Mouse (Mus musculus): ENCODE measurements around the gene Tmem258.

Gene Tmem258

GRCm38 (mm10) chr19:10223561-10223960 lies 19.7 kb downstream of the Tmem258 start:
- DNase-seq (ENCODE audit: inconsistent ontology term): no peak

DNA sequence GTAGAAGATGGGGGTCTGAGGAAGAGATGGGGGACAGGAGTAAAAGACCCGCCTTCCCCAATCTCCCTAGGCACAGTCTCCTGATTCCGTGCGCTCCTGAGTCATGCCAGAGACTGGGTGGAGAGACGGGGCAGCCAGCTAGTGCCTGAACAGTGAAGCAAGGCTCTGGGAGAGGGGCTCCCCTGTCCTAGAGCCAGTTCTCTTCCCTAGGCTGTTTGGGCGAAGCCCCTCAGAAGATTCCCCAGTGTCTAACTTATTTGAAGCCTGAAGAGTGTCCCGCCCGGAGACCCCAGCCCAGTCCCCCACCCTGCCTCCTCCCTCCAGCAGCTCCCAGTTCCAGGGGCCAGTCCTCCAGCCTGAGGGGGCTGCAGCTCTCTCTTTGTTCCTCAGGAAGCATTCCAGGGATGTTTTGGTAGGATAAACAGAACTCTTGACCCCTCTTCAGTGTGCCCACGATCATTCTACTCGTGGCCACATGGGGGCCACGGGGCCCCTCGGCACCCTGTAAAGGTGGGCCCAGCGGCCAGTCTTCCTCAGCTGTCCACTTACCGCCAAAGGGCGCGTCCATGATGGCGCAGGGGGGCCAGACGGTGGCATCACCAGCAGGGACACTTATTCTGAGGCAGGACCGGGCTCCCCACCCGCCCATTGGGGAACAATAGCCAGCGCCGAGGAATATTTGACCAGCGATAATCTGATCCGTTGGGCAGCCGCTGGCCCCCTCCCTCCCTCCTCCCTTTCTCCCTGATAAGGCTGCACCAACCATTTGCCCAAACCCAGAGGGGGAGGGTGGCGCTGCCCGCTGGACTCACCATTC lies 21.0 kb downstream of the Tmem258 start:
- no peak for DNase-seq (ENCODE audit: inconsistent ontology term)

GRCm38 (mm10) chr19:10225767-10226166 lies 22.0 kb downstream of the Tmem258 start:
- DNase-seq (ENCODE audit: inconsistent ontology term): no peak

- no peak for DNase-seq (ENCODE audit: inconsistent ontology term)
Observed at GRCm38 (mm10) chr19:10231016-10231415, 27.2 kb downstream of the Tmem258 start.

- no peak for DNase-seq (ENCODE audit: inconsistent ontology term)
Observed at GRCm38 (mm10) chr19:10231871-10232270, 28.1 kb downstream of the Tmem258 start.

DNA sequence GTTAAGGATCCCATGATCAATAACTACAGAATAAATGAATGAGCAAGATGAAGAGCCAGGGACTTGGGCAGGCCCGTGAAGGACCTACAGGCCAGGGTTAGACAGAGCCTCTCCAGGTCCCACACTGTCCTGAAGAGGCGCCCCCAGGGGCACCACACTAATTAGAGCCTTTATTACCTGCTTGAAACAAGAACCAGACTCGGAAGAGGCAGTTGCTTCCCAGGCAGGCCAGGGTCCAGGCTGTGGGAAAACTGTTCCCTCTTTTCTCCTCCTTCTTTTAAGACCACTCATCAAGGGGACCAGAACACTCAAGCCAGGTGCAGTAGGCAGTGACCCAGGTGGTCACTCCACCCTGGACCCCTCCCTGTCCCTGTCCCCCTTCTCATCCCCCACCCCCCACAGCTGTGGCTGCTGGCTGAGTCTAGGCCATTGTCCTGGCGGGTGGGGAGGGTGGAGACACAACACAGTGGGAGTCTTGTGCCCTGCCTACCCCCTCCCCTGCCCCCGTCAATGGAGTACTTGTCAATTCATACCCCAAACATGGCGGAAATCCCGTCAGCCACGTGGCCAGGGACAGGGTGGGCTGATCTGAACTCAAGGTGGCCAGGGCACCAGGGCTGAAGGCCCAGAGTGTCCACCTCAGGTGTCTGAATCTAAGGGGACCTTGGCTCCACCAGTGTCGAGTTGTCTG lies 28.7 kb downstream of the Tmem258 start:
- DNase-seq (ENCODE audit: inconsistent ontology term): no peak

DNA sequence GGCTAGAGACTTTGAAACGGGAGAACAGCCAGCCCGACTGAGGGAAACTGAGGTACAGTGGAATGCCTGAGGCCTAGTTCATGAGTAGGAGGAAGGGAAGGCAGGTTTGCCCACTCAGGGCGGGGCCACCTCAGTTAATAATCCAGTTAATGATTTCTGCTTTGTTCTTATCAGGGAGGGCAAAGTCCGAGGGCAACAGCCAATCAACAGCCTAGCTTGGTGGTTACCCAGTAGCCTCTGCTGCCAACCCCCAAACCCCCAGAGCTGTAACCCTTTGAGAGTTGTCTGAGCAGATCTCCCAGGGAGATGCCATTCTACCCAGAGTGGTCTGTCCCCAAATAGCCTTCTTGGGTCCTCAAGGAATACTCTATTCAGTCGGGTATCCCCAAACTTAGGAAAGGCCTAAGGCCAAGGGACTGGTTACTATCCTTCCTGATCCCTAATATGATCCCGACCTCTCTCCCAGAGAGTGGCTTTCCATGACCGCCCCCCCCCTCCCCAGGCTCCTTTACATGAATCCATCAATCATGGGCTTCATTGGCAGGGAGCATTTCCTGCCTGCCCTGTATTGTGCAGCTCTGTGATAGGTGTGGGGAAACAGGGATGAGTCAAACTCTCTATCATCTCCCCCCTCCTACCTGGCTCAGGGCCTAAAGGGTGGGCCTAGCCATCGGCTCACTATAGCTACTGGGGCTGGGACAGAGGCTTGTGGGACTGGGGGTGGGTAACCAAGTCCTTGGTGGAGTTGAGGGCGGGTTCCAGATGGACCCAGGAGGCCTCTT lies 32.2 kb downstream of the Tmem258 start:
- no peak for DNase-seq (ENCODE audit: inconsistent ontology term)

DNA sequence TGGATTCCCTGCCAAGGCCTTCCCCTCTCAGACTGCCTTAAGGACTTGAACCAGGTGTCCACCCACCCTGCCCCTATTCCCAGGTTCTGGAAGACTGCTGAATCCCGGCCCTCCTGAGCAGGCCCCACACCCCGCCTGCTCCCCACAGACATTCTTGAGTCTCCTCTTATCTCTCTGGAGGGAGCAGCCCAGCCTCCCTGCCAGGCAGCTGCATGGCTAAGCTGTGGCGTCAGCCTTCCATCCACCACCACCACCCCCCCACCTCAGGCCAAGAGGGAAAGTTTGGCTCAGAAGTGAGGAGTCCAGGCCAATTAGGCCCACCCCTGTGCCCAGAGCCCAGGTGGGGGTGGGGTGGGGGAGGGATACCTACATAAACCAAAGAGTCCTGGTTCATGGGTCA lies 34.7 kb downstream of the Tmem258 start:
- DNase-seq (ENCODE audit: inconsistent ontology term): no peak

DNA sequence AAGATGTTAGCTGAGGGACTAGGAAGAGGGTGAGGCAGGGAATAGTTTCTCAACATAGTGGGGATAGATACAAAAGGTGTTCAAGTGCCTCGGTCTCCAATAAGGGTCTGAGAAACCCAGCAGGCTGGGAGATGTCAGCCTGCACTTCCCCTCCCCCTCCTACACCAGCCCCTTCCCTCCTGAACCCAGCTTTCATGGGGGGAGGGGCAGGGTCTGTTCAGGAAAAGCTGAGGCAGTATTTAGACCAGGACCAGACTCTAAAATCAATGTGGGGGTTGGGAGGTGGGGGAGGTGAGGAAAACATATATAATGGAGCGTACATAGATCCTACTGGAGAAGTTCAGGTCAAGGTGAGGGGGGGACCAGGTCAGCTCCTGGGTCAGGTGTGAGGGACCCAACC lies 35.6 kb downstream of the Tmem258 start:
- no peak for DNase-seq (ENCODE audit: inconsistent ontology term)

- DNase-seq (ENCODE audit: inconsistent ontology term): no peak
Observed at GRCm38 (mm10) chr19:10239975-10240653, 36.3 kb downstream of the Tmem258 start.

GRCm38 (mm10) chr19:10240654-10241305 lies 37.0 kb downstream of the Tmem258 start, which contains the start of gene Myrf:
Gene Myrf, minus strand, starts transcription at chr19:10240748.
- peak; percentile 75 for DNase-seq (ENCODE audit: inconsistent ontology term)

DNA sequence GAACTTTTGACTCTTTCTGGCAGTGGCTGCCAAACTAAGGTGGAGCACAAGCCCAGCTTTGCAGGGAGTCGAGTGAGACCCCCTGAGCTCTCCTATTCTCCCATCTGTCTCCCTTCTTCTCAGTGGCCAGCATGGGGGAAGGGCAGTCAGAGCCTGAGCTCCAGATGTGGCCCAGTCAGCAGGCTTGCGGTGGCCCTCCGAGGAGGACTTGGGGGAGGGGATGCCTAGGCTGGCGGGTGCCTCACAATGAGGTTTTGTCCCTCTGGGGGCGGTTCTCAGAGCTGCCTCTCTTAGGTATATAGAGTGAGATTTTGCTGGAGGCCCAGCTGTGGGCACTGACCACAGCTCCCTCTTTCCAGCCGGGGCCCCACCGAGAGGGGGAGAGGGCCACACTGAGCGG lies 39.1 kb downstream of the Tmem258 start:
- DNase-seq (ENCODE audit: inconsistent ontology term): no peak

DNA sequence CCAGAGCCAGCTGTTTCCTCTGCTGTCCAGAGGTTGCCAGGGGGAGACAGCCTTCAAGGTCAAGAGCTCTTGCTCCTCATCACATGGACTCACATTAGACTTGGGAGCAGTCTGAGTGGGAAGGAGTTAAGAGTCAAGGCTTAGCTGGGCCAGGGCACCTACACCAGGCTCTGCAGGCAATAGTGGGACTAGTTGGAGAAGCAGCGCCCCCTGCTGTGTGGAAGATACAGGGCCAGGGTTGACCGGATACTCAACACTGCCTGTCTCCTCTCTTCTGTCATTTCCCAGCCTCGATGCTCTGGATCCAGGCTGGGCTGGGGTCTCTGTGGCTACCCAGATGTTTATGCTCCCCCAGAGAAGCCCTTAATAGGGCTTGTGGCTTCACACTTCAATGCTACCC lies 40.4 kb downstream of the Tmem258 start:
- no peak for DNase-seq (ENCODE audit: inconsistent ontology term)

DNA sequence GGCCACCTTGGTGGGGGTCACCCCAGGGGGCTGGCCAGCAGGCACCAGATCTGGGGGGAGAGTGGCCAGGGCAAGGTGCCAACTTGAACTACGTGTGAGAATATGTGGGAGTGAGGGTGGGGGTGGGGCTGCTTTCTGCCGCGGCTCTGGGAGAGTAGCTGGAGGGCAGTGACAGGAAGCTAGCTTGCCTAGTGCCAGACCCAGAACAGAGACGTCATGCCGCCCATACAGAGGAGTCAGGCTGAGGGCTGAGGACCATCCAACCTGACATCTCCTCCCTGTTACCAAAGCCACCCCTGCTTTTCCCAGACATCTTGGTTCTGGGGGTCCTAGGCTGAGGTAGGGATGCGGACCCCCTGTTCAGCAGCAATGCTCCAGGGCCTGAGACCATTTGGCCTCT lies 43.4 kb downstream of the Tmem258 start:
- no peak for DNase-seq (ENCODE audit: inconsistent ontology term)

GRCm38 (mm10) chr19:10248128-10248527 lies 44.3 kb downstream of the Tmem258 start:
- DNase-seq (ENCODE audit: inconsistent ontology term): no peak
